Mouse (Mus musculus) bone marrow macrophage, adult 2 months (primary cell): ENCODE data around the gene Eef2kmt.

Experiments
- CTCF ChIP-seq: IDR thresholded peaks from 2 replicates; pipeline ENCODE4 v1.5.1; 2012; ENCODE audit warnings: low read depth, mild to moderate bottlenecking, low read length, moderate library complexity
- POLR2A ChIP-seq: IDR thresholded peaks from 2 replicates; pipeline ENCODE4 v1.6.1; 2012; ENCODE audit warnings: mild to moderate bottlenecking, low read depth, low read length, borderline replicate concordance

GRCm38 (mm10) chr16:5263926-5264325 is 8.1 kb upstream of the Eef2kmt start:
- TF ChIP-seq POLR2A (no peak), CTCF (no peak)
